ENCODE assay signal across 17 mouse cellular contexts in the genomic region with DNA sequence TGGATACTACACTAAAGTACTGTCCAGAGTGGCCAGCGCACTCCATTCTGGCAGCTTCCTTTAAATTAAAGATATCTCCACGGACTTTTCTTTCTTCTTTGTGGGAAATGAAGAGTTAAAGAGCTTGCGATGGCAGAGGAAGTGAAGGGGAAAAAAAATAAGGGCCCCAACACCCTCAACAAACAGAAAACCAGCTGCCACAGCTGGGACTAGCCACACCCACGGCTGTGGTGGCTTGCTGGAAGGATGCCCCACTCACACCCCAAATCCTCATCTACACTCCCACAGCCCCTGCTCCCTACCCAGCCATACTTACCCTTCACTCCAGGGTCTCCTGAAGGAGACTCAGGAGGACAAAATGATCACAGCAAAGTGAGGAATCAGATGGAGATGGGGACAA. TPM values are rescaled to one million over a fixed set of nuclear protein-coding genes. Genes with fewer than 3 reads are reported as not detected.
A peak's percentile ranks its signal among the peaks of the same experiment; 100 is the strongest.
DNase-seq lines count a peak whose midpoint lies in the region; ATAC-seq and TF ChIP-seq lines count a peak whose summit lies in the region.
"Had no signal": no experiment of that assay in that cellular context is flagged by ENCODE, and none has a peak within 500 bp of the region (broad histone marks: within the 10 kb centered on the region; RNA-seq: fewer than 3 reads in every experiment).

No protein-coding gene starts in this region.

- TF ChIP-seq CTCF in lung, postnatal 0 days (IDR thresholded peaks at IDR 0.05): no peak
- TF ChIP-seq CTCF in lung, adult 2 months (IDR thresholded peaks at IDR 0.05; ENCODE audit: insufficient read depth, low read length): no peak

- H3K4me3 ChIP-seq in lung, postnatal 0 days (ENCODE audit: low read depth, low read length): no peak overlapping the region
- no peak overlapping the region for H3K4me3 ChIP-seq in lung, adult 2 months (replicated peaks; ENCODE audit: extremely low read depth, low read depth, low read length)
- peak overlapping the region; percentile 62 for H3K4me3 ChIP-seq in megakaryocyte, embryonic 14.5 days (replicated peaks)
- H3K4me3 ChIP-seq: embryonic facial prominence, embryonic 10.5 days; forebrain, embryonic 15.5 days; hindbrain, embryonic 13.5 days; left cerebral cortex, adult 2 months; midbrain, embryonic 12.5 days had no signal

- H3K4me2 ChIP-seq in lung, postnatal 0 days (replicated peaks; ENCODE audit: low read depth, low read length): no peak overlapping the region
- H3K4me2 ChIP-seq: forebrain, embryonic 15.5 days; hindbrain, embryonic 13.5 days; midbrain, embryonic 12.5 days had no signal

- peak; percentile 54 for DNase-seq in lung, postnatal 0 days (ENCODE audit: low spot score)
- no peak for DNase-seq in lung, adult 2 months
- DNase-seq in thymus, postnatal 14 days: peak; percentile 82
- no peak for DNase-seq in cerebellum, adult 11 months
- DNase-seq in adrenal gland, postnatal 10 days: no peak
- no peak for DNase-seq in frontal cortex, postnatal 10 days (ENCODE audit: low spot score in 2 of 2)
- DNase-seq: adrenal gland, adult 8-10 months; liver; right cerebral cortex, postnatal 4 days had no signal

- no peak overlapping the region for H3K9ac ChIP-seq in lung, postnatal 0 days (replicated peaks; ENCODE audit: low read depth)
- H3K9ac ChIP-seq: forebrain, embryonic 15.5 days; hindbrain, embryonic 13.5 days; midbrain, embryonic 12.5 days had no signal

- TF ChIP-seq POLR2A in lung, adult 2 months (IDR thresholded peaks at IDR 0.05; ENCODE audit: borderline replicate concordance, extremely low read depth, low read depth, low read length): no peak

- H3K36me3 ChIP-seq in lung, postnatal 0 days (ENCODE audit: insufficient read depth, low read length): no peaks in the 10 kb centered on the region
- H3K36me3 ChIP-seq in megakaryocyte, embryonic 14.5 days (replicated peaks; ENCODE audit: low read length): peaks cover 2% of the 10 kb centered on the region
- H3K36me3 ChIP-seq: embryonic facial prominence, embryonic 10.5 days; forebrain, embryonic 15.5 days; hindbrain, embryonic 13.5 days; midbrain, embryonic 12.5 days had no signal

- H3K4me1 ChIP-seq in lung, postnatal 0 days (ENCODE audit: insufficient read depth, low read depth, low read length): no peaks in the 10 kb centered on the region
- H3K4me1 ChIP-seq in lung, adult 2 months (ENCODE audit: control insufficient read depth, insufficient read depth, low read length): 0 out of 2 replicates have a peak, but pooled peaks cover 3% of the 10 kb centered on the region
- H3K4me1 ChIP-seq in megakaryocyte, embryonic 14.5 days: peaks cover 57% of the 10 kb centered on the region
- H3K4me1 ChIP-seq: embryonic facial prominence, embryonic 10.5 days; forebrain, embryonic 15.5 days; hindbrain, embryonic 13.5 days; midbrain, embryonic 12.5 days had no signal

- H3K9me3 ChIP-seq in lung, postnatal 0 days (ENCODE audit: low read length): no peaks in the 10 kb centered on the region
- H3K9me3 ChIP-seq in megakaryocyte, embryonic 14.5 days: no peaks in the 10 kb centered on the region
- H3K9me3 ChIP-seq: embryonic facial prominence, embryonic 10.5 days; forebrain, embryonic 15.5 days; hindbrain, embryonic 13.5 days; midbrain, embryonic 12.5 days had no signal

- ATAC-seq in lung, postnatal 0 days: no peak
- ATAC-seq in activated CD4-positive, CD25-positive, alpha-beta regulatory T cell, adult 4 months: peak; percentile 65
- ATAC-seq: forebrain, embryonic 15.5 days had no signal

- H3K27me3 ChIP-seq in lung, postnatal 0 days (replicated peaks; ENCODE audit: insufficient read depth, low read length): no peaks in the 10 kb centered on the region
- H3K27me3 ChIP-seq in megakaryocyte, embryonic 14.5 days (replicated peaks): no peaks in the 10 kb centered on the region
- H3K27me3 ChIP-seq: forebrain, embryonic 15.5 days; hindbrain, embryonic 13.5 days; midbrain, embryonic 12.5 days had no signal

- H3K27ac ChIP-seq in lung, postnatal 0 days (ENCODE audit: low read length): no peak overlapping the region
- H3K27ac ChIP-seq: embryonic facial prominence, embryonic 10.5 days; forebrain, embryonic 15.5 days; hindbrain, embryonic 13.5 days; kidney, postnatal 0 days; left cerebral cortex, adult 2 months; midbrain, embryonic 12.5 days had no signal

- no peak for TF ChIP-seq EP300 in lung, postnatal 0 days (IDR thresholded peaks at IDR 0.05)

- 32% methylated on average over 4 of the region's 4 CpGs for WGBS in lung, postnatal 0 days
- 33% methylated on average over 4 of the region's 4 CpGs for WGBS in lung, adult 2 months

RNA-seq across cellular contexts. Expression of gene Idh2, which starts 7.9 kb away (rescaled TPM):
- 296 and 298 TPM in 2 replicates for polyA plus RNA-seq in lung, postnatal 0 days (2015; fragmentation: Nextera tagmentation; extraction: Ambion mirVana)
- 144 and 162 TPM in 2 replicates for polyA plus RNA-seq in lung, adult 2 months (2012; rRNA removed)
- polyA plus RNA-seq in activated CD4-positive, CD25-positive, alpha-beta regulatory T cell, adult 4 months (2017; shearing (Covaris generic)): 10 to 100 TPM; 24.8 to 31.7 TPM
- polyA plus RNA-seq in megakaryocyte, embryonic 14.5 days (2012; ENCODE audit: insufficient read depth, low replicate concordance): 14.1 and 79.2 TPM in 2 replicates
- total RNA-seq in adrenal gland, postnatal 10 days (2021): 100 to 1,000 TPM; 386 to 496 TPM

Comparison
In these comparisons a context has a peak if more than half of its experiments do, and no peak if none do; other contexts are left out.
1. DNase-seq: peak in lung, postnatal 0 days (single experiment) and thymus, postnatal 14 days (single experiment); none in lung, adult 2 months (single experiment), cerebellum, adult 11 months (single experiment), adrenal gland, postnatal 10 days (single experiment) and frontal cortex, postnatal 10 days (0 of 2).